Mouse (Mus musculus): ENCODE results near the gene Fam196b. TPM values are rescaled to one million over a fixed set of nuclear protein-coding genes. Genes with fewer than 3 reads are reported as not detected.

The Fam196b gene
- total and polyA plus RNA-seq, 3 experiments: 0.06 TPM; not detected in 2

DNA sequence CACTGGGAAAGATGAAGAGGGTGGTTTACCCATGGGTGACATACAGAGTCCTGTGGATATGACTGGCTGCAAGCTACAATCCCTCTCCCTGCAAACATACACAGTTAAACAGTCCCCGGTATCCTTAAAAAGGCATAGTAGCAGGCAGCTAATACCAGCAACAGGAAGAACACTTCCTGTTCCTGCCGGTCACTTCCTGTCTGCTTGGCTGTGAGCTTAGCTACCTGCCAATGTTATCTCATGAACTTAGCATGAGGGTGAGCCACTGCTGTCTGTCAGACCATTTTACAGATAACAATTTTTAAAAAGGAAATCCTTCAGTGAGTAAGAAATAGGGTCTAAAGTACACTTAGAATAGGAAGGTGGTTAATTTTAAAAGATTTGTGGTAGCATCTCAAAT is 83.9 kb downstream of the Fam196b start:
- no peaks in the 10 kb centered on the region for H3K27me3 ChIP-seq (ENCODE audit: control insufficient read depth, insufficient read depth, low read length)
- no peak overlapping the region for H3K4me3 ChIP-seq
- no peaks in the 10 kb centered on the region for H3K36me3 ChIP-seq (ENCODE audit: control insufficient read depth, insufficient read depth, low read length)
- H3K27ac ChIP-seq: no peak overlapping the region
- 40% methylated on average over 2 of the region's 2 CpGs for WGBS
- no peaks in the 10 kb centered on the region for H3K79me2 ChIP-seq (replicated peaks; ENCODE audit: control insufficient read depth, insufficient read depth, low read length)
- TF ChIP-seq CTCF (IDR thresholded peaks at IDR 0.05) (no peak), POLR2A (IDR thresholded peaks at IDR 0.05; ENCODE audit: insufficient read depth, low read depth, low read length) (no peak), EP300 (IDR thresholded peaks at IDR 0.05; ENCODE audit: insufficient read depth, low read depth, low read length) (no peak)
- intact Hi-C loops (cut with DNase I): no loop called here
- H3K4me1 ChIP-seq (ENCODE audit: control insufficient read depth, insufficient read depth, low read length): no peaks in the 10 kb centered on the region
- no peak overlapping the region for H3K9ac ChIP-seq (ENCODE audit: low read depth, low read length)
- no peak for DNase-seq

DNA sequence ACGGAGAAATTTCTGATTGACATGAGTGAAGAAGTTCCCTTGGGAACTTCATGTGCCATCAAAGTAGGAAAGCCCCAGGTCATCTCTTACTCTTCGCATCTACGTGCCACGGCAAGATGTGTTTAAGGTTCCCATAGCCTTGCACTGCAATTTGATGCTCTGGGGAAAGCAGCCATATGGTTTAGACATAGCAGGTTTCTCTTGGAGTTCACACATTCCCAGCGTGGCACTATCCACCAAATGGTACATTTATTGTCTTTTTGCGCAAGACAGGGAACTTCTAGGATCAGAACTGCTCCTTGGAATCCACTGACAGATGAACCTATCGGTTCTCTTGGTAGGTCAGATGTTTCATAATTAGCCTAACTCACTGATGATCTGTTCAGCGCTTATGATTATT is 86.7 kb downstream of the Fam196b start:
- H3K79me2 ChIP-seq (replicated peaks; ENCODE audit: control insufficient read depth, insufficient read depth, low read length): no peaks in the 10 kb centered on the region
- DNase-seq: no peak
- no peaks in the 10 kb centered on the region for H3K36me3 ChIP-seq (ENCODE audit: control insufficient read depth, insufficient read depth, low read length)
- no peak overlapping the region for H3K27ac ChIP-seq
- no peaks in the 10 kb centered on the region for H3K27me3 ChIP-seq (ENCODE audit: control insufficient read depth, insufficient read depth, low read length)
- no peak overlapping the region for H3K9ac ChIP-seq (ENCODE audit: low read depth, low read length)
- no peak overlapping the region for H3K4me3 ChIP-seq
- H3K4me1 ChIP-seq (ENCODE audit: control insufficient read depth, insufficient read depth, low read length): no peaks in the 10 kb centered on the region
- no peak for TF ChIP-seq EP300 (IDR thresholded peaks at IDR 0.05; ENCODE audit: insufficient read depth, low read depth, low read length)
- TF ChIP-seq CTCF (IDR thresholded peaks at IDR 0.05): no peak
- TF ChIP-seq POLR2A (IDR thresholded peaks at IDR 0.05; ENCODE audit: insufficient read depth, low read depth, low read length): no peak
- intact Hi-C loops (cut with DNase I): no loop called here
- 92% methylated on average over 8 of the region's 8 CpGs for WGBS

- no peaks in the 10 kb centered on the region for H3K4me1 ChIP-seq (ENCODE audit: control insufficient read depth, insufficient read depth, low read length)
- DNase-seq: no peak
- no peaks in the 10 kb centered on the region for H3K36me3 ChIP-seq (ENCODE audit: control insufficient read depth, insufficient read depth, low read length)
- 84% methylated on average over 1 of the region's 1 CpGs for WGBS
- H3K4me3 ChIP-seq: no peak overlapping the region
- TF ChIP-seq CTCF (IDR thresholded peaks at IDR 0.05) (no peak), EP300 (IDR thresholded peaks at IDR 0.05; ENCODE audit: insufficient read depth, low read depth, low read length) (no peak), POLR2A (IDR thresholded peaks at IDR 0.05; ENCODE audit: insufficient read depth, low read depth, low read length) (no peak)
- H3K27ac ChIP-seq: no peak overlapping the region
- intact Hi-C loops (cut with DNase I): no loop called here
- no peaks in the 10 kb centered on the region for H3K27me3 ChIP-seq (ENCODE audit: control insufficient read depth, insufficient read depth, low read length)
- H3K79me2 ChIP-seq (replicated peaks; ENCODE audit: control insufficient read depth, insufficient read depth, low read length): no peaks in the 10 kb centered on the region
- no peak overlapping the region for H3K9ac ChIP-seq (ENCODE audit: low read depth, low read length)
Measured at GRCm38 (mm10) chr11:34405311-34405710, 90.7 kb downstream of the Fam196b start.

DNA sequence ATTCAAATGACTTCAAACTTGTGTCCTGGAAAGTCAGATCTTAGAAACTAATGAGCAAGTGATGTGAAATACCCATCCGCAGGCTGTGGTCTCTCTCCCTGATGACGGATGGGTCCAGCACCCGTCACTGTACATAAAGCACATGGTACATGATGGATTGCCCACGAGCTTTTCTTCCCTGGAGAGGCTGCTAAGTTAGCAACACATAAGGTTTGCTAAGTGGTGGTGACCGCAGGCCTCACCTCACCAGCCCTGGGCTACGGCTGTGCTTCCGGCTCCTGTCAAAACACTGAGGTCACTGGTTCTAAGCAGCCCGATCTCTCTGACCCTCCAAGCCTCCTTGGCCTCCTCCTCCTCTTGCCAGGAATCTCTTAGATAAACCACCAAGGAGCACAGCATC is 91.7 kb downstream of the Fam196b start:
- no peak for TF ChIP-seq POLR2A (IDR thresholded peaks at IDR 0.05; ENCODE audit: insufficient read depth, low read depth, low read length)
- no peak for TF ChIP-seq CTCF (IDR thresholded peaks at IDR 0.05)
- TF ChIP-seq EP300 (IDR thresholded peaks at IDR 0.05; ENCODE audit: insufficient read depth, low read depth, low read length): no peak
- Histone ChIP-seq H3K36me3 (ENCODE audit: control insufficient read depth, insufficient read depth, low read length) (no peaks in the 10 kb centered on the region), H3K4me3 (no peak overlapping the region), H3K4me1 (ENCODE audit: control insufficient read depth, insufficient read depth, low read length) (no peaks in the 10 kb centered on the region), H3K27me3 (ENCODE audit: control insufficient read depth, insufficient read depth, low read length) (no peaks in the 10 kb centered on the region), H3K9ac (ENCODE audit: low read depth, low read length) (no peak overlapping the region), H3K27ac (no peak overlapping the region), H3K79me2 (replicated peaks; ENCODE audit: control insufficient read depth, insufficient read depth, low read length) (no peaks in the 10 kb centered on the region)
- intact Hi-C loops (cut with DNase I): no loop called here
- 67% methylated on average over 8 of the region's 8 CpGs for WGBS
- no peak for DNase-seq

GRCm38 (mm10) chr11:34406850-34407249 is 92.2 kb downstream of the Fam196b start:
- TF ChIP-seq EP300 (IDR thresholded peaks at IDR 0.05; ENCODE audit: insufficient read depth, low read depth, low read length): no peak
- TF ChIP-seq CTCF (IDR thresholded peaks at IDR 0.05): no peak
- intact Hi-C loops (cut with DNase I): no loop called here
- H3K4me1 ChIP-seq (ENCODE audit: control insufficient read depth, insufficient read depth, low read length): no peaks in the 10 kb centered on the region
- no peak overlapping the region for H3K27ac ChIP-seq
- H3K79me2 ChIP-seq (replicated peaks; ENCODE audit: control insufficient read depth, insufficient read depth, low read length): no peaks in the 10 kb centered on the region
- no peak for DNase-seq
- no peak overlapping the region for H3K4me3 ChIP-seq
- H3K27me3 ChIP-seq (ENCODE audit: control insufficient read depth, insufficient read depth, low read length): no peaks in the 10 kb centered on the region
- H3K9ac ChIP-seq (ENCODE audit: low read depth, low read length): no peak overlapping the region
- H3K36me3 ChIP-seq (ENCODE audit: control insufficient read depth, insufficient read depth, low read length): no peaks in the 10 kb centered on the region
- 36% methylated on average over 5 of the region's 5 CpGs for WGBS

- Histone ChIP-seq H3K4me3 (no peak overlapping the region), H3K27me3 (ENCODE audit: control insufficient read depth, insufficient read depth, low read length) (no peaks in the 10 kb centered on the region), H3K36me3 (ENCODE audit: control insufficient read depth, insufficient read depth, low read length) (no peaks in the 10 kb centered on the region), H3K9ac (ENCODE audit: low read depth, low read length) (no peak overlapping the region), H3K79me2 (replicated peaks; ENCODE audit: control insufficient read depth, insufficient read depth, low read length) (no peaks in the 10 kb centered on the region), H3K4me1 (ENCODE audit: control insufficient read depth, insufficient read depth, low read length) (no peaks in the 10 kb centered on the region; the same call in 1 of the 2 replicates), H3K27ac (no peak overlapping the region)
- no peak for DNase-seq
- TF ChIP-seq CTCF (IDR thresholded peaks at IDR 0.05) (no peak), POLR2A (IDR thresholded peaks at IDR 0.05; ENCODE audit: insufficient read depth, low read depth, low read length) (no peak), EP300 (IDR thresholded peaks at IDR 0.05; ENCODE audit: insufficient read depth, low read depth, low read length) (no peak)
- intact Hi-C loops (cut with DNase I): no loop called here
- 57% methylated on average over 9 of the region's 9 CpGs for WGBS
Measured at GRCm38 (mm10) chr11:34415884-34416618, 101.4 kb downstream of the Fam196b start.

Data from heart, adult 2 months (tissue).